Mouse (Mus musculus): ENCODE results near the gene Trim14.

- no peak for TF ChIP-seq CTCF (IDR thresholded peaks at IDR 0.05; ENCODE audit: extremely low read depth, insufficient read length, insufficient replicate concordance, low read depth, low read length)
- 0 out of 2 replicates have a peak, but pooled peaks have one; percentile 7 for TF ChIP-seq POLR2A (IDR thresholded peaks at IDR 0.05; ENCODE audit: low read depth, low read length)
Measured at GRCm38 (mm10) chr4:46495543-46495942, 40.4 kb downstream of the Trim14 start.
